Mouse (Mus musculus): ENCODE results near the gene Iqck.

Gene Iqck

GRCm38 (mm10) chr7:118855171-118855876 lies at the start of gene Iqck:
Iqck (plus strand) TSS chr7:118855752.
- peak; percentile 87 to 95 for DNase-seq (ENCODE audit: low spot score in 2 of 2)

- DNase-seq (ENCODE audit: low spot score in 2 of 2), result no peak
These were observed 48.7 kb upstream of the Iqck start for GRCm38 (mm10) chr7:118806631-118807411.

GRCm38 (mm10) chr7:118807899-118808298 lies 47.7 kb upstream of the Iqck start:
- no peak for DNase-seq (ENCODE audit: low spot score in 2 of 2)

- DNase-seq (ENCODE audit: low spot score in 2 of 2), result no peak
These were observed 44.0 kb upstream of the Iqck start for GRCm38 (mm10) chr7:118811407-118812106.

- DNase-seq (ENCODE audit: low spot score in 2 of 2), result no peak
These were observed 42.0 kb upstream of the Iqck start for GRCm38 (mm10) chr7:118813592-118813991.

GRCm38 (mm10) chr7:118816275-118816674 lies 39.3 kb upstream of the Iqck start:
- DNase-seq (ENCODE audit: low spot score in 2 of 2), result no peak

- no peak for DNase-seq (ENCODE audit: low spot score in 2 of 2)
These were observed 37.8 kb upstream of the Iqck start for GRCm38 (mm10) chr7:118817741-118818140.

- no peak for DNase-seq (ENCODE audit: low spot score in 2 of 2)
These were observed 35.9 kb upstream of the Iqck start for GRCm38 (mm10) chr7:118819666-118820065.

- no peak for DNase-seq (ENCODE audit: low spot score in 2 of 2)
These were observed 34.2 kb upstream of the Iqck start for GRCm38 (mm10) chr7:118821356-118821755.

- no peak for DNase-seq (ENCODE audit: low spot score in 2 of 2)
These were observed 33.5 kb upstream of the Iqck start for GRCm38 (mm10) chr7:118821887-118822556.

- DNase-seq (ENCODE audit: low spot score in 2 of 2), result no peak
These were observed 31.1 kb upstream of the Iqck start for GRCm38 (mm10) chr7:118824451-118824850.

- no peak for DNase-seq (ENCODE audit: low spot score in 2 of 2)
These were observed 27.6 kb upstream of the Iqck start for GRCm38 (mm10) chr7:118827975-118828416.

GRCm38 (mm10) chr7:118837901-118838300 lies 17.7 kb upstream of the Iqck start:
- DNase-seq (ENCODE audit: low spot score in 2 of 2), result no peak

GRCm38 (mm10) chr7:118841030-118841745 lies 14.4 kb upstream of the Iqck start:
- no peak for DNase-seq (ENCODE audit: low spot score in 2 of 2)

- no peak for DNase-seq (ENCODE audit: low spot score in 2 of 2)
These were observed 13.8 kb upstream of the Iqck start for GRCm38 (mm10) chr7:118841796-118842195.

- no peak for DNase-seq (ENCODE audit: low spot score in 2 of 2)
These were observed 12.6 kb upstream of the Iqck start for GRCm38 (mm10) chr7:118842938-118843337.

GRCm38 (mm10) chr7:118845141-118845540 lies 10.4 kb upstream of the Iqck start:
- no peak for DNase-seq (ENCODE audit: low spot score in 2 of 2)

- no peak for DNase-seq (ENCODE audit: low spot score in 2 of 2)
These were observed 9.2 kb upstream of the Iqck start for GRCm38 (mm10) chr7:118846329-118846728.

- DNase-seq (ENCODE audit: low spot score in 2 of 2), result peak in 1 of 2 experiments; percentile 58
These were observed 6.8 kb upstream of the Iqck start for GRCm38 (mm10) chr7:118848796-118849195.

- DNase-seq (ENCODE audit: low spot score in 2 of 2), result no peak
These were observed 5.9 kb upstream of the Iqck start for GRCm38 (mm10) chr7:118849543-118850250.

All from urinary bladder, postnatal 4 days (tissue).